9 mouse cellular contexts compared by ENCODE assay signal in the genomic region with DNA sequence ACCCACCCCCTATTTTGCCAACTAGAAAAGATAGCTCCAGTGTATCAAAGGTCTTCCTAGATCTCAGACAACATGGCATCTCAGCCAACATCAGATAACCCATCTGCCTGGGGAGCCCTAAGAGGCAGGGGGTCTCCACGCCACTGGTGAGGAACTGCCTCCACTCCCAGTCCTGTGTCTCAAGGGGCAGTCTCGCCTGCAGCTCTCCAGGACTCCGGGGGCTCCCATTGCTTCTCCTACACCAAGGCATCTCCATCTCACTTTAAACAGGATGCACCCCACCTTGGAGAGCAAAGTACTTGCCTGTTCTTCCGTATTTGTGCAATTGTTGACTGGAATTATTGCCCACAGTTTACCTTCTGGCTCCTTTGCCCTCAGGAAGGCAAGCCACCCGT. TPM values are rescaled to one million over a fixed set of nuclear protein-coding genes. Genes with fewer than 3 reads are reported as not detected.
DNase-seq lines count a peak whose midpoint lies in the region; ATAC-seq lines count a peak whose summit lies in the region.
"Had no signal": no experiment of that assay in that cellular context is flagged by ENCODE, and none has a peak within 500 bp of the region (broad histone marks: within the 10 kb centered on the region; RNA-seq: fewer than 3 reads in every experiment).

No protein-coding gene starts in this region.

- peak overlapping the region; percentile 95 for H3K27ac ChIP-seq in kidney, embryonic 16.5 days (ENCODE audit: low read length)
- H3K27ac ChIP-seq in embryonic facial prominence, embryonic 10.5 days (replicated peaks): peak overlapping the region; percentile 82
- peak overlapping the region; percentile 48; the same call in 1 of the 2 replicates for H3K27ac ChIP-seq in hindbrain, embryonic 12.5 days
- peak overlapping the region; percentile 20; the same call in 1 of the 2 replicates for H3K27ac ChIP-seq in liver, embryonic 15.5 days (replicated peaks)

- no peak; the same call in 1 of the 2 replicates for ATAC-seq in kidney, embryonic 16.5 days (ENCODE audit: low FRiP score, low TSS enrichment)
- ATAC-seq in hindbrain, embryonic 12.5 days (ENCODE audit: low FRiP score): no peak
- no peak for ATAC-seq in liver, embryonic 15.5 days (ENCODE audit: insufficient read depth)
- no peak for ATAC-seq in CD4-positive, CD25-positive, alpha-beta regulatory T cell, adult 4 months

- H3K4me3 ChIP-seq in kidney, embryonic 16.5 days (ENCODE audit: low read length): no peak overlapping the region
- H3K4me3 ChIP-seq in embryonic facial prominence, embryonic 10.5 days: no peak overlapping the region
- no peak overlapping the region for H3K4me3 ChIP-seq in hindbrain, embryonic 12.5 days
- H3K4me3 ChIP-seq in liver, embryonic 15.5 days (replicated peaks): no peak overlapping the region

- peaks cover 17% of the 10 kb centered on the region for H3K36me3 ChIP-seq in kidney, embryonic 16.5 days (ENCODE audit: insufficient read depth, low read length)
- H3K36me3 ChIP-seq in embryonic facial prominence, embryonic 10.5 days (replicated peaks): peaks cover 21% of the 10 kb centered on the region
- peaks cover 9% of the 10 kb centered on the region; the same call in 1 of the 2 replicates for H3K36me3 ChIP-seq in hindbrain, embryonic 12.5 days
- H3K36me3 ChIP-seq in liver, embryonic 15.5 days (replicated peaks): 0 out of 2 replicates have a peak, but pooled peaks cover 6% of the 10 kb centered on the region
- H3K36me3 ChIP-seq: G1E had no signal

- peak overlapping the region; percentile 45 for H3K9ac ChIP-seq in kidney, embryonic 16.5 days (replicated peaks; ENCODE audit: low read length)
- no peak overlapping the region for H3K9ac ChIP-seq in hindbrain, embryonic 12.5 days
- H3K9ac ChIP-seq in liver, embryonic 15.5 days: no peak overlapping the region

- DNase-seq in kidney, adult 8-10 months: no peak
- DNase-seq in embryonic facial prominence, embryonic 10.5 days (ENCODE audit: low spot score): no peak
- no peak for DNase-seq in cerebellum, adult 18-20 months
- DNase-seq in embryo, embryonic 10.5 days (ENCODE audit: low spot score): no peak

- H3K4me2 ChIP-seq in kidney, embryonic 16.5 days (replicated peaks; ENCODE audit: low read depth, low read length): no peak overlapping the region
- H3K4me2 ChIP-seq in hindbrain, embryonic 12.5 days (replicated peaks): no peak overlapping the region
- H3K4me2 ChIP-seq in liver, embryonic 15.5 days: no peak overlapping the region

- no peaks in the 10 kb centered on the region for H3K27me3 ChIP-seq in kidney, embryonic 16.5 days (ENCODE audit: insufficient read depth, low read length)
- H3K27me3 ChIP-seq in embryonic facial prominence, embryonic 10.5 days (replicated peaks; ENCODE audit: low read depth, poor library complexity, severe bottlenecking): no peaks in the 10 kb centered on the region
- no peaks in the 10 kb centered on the region for H3K27me3 ChIP-seq in hindbrain, embryonic 12.5 days
- H3K27me3 ChIP-seq in liver, embryonic 15.5 days: no peaks in the 10 kb centered on the region

- WGBS in kidney, embryonic 16.5 days: 34% methylated on average over 5 of the region's 5 CpGs
- 79% methylated on average over 5 of the region's 5 CpGs for WGBS in embryonic facial prominence, embryonic 10.5 days
- 77% methylated on average over 5 of the region's 5 CpGs for WGBS in hindbrain, embryonic 12.5 days
- 45% methylated on average over 5 of the region's 5 CpGs for WGBS in liver, embryonic 15.5 days (ENCODE audit: insufficient replicate concordance)

- peaks cover 47% of the 10 kb centered on the region for H3K4me1 ChIP-seq in kidney, embryonic 16.5 days (ENCODE audit: insufficient read depth, low read length)
- H3K4me1 ChIP-seq in embryonic facial prominence, embryonic 10.5 days: peaks cover 27% of the 10 kb centered on the region
- peaks cover 20% of the 10 kb centered on the region for H3K4me1 ChIP-seq in hindbrain, embryonic 12.5 days
- H3K4me1 ChIP-seq in liver, embryonic 15.5 days (replicated peaks): peaks cover 29% of the 10 kb centered on the region

- H3K9me3 ChIP-seq in kidney, embryonic 16.5 days (ENCODE audit: low read length): no peaks in the 10 kb centered on the region
- H3K9me3 ChIP-seq in embryonic facial prominence, embryonic 10.5 days: no peaks in the 10 kb centered on the region
- no peaks in the 10 kb centered on the region for H3K9me3 ChIP-seq in hindbrain, embryonic 12.5 days (replicated peaks)
- H3K9me3 ChIP-seq in liver, embryonic 15.5 days (replicated peaks): no peaks in the 10 kb centered on the region

RNA-seq across cellular contexts. Expression of gene A930033H14Rik, which starts 40.8 kb away (rescaled TPM):
- polyA plus RNA-seq in kidney, embryonic 16.5 days (2015; fragmentation: Nextera tagmentation; extraction: Ambion mirVana): 2.2 and 2.3 TPM in 2 replicates
- polyA plus RNA-seq in embryonic facial prominence, embryonic 10.5 days (2016; fragmentation: Nextera tagmentation; extraction: Ambion mirVana): 1.2 and 1.4 TPM in 2 replicates
- 1.9 TPM in 2 replicates for polyA plus RNA-seq in hindbrain, embryonic 12.5 days (2016; fragmentation: Nextera tagmentation; extraction: Ambion mirVana)
- 0.33 and 0.47 TPM in 2 replicates for polyA plus RNA-seq in liver, embryonic 15.5 days (2015; fragmentation: Nextera tagmentation; extraction: Ambion mirVana)
- polyA plus RNA-seq in CD4-positive, CD25-positive, alpha-beta regulatory T cell, adult 4 months (2017; shearing (Covaris generic)): not detected
- polyA plus RNA-seq: G1E had no signal

Comparison
In these comparisons a context has a peak if more than half of its experiments do, and no peak if none do; other contexts are left out.
1. H3K27ac ChIP-seq: peak in every context shown above with its lines; median percentile 95 in kidney, embryonic 16.5 days; 82 in embryonic facial prominence, embryonic 10.5 days; 48 in hindbrain, embryonic 12.5 days; 20 in liver, embryonic 15.5 days.